Mouse (Mus musculus): Measurements from ENCODE around the gene Dnajc16.

Gene Dnajc16

GRCm38 (mm10) chr4:141765008-141765407 is 25.7 kb downstream of the Dnajc16 start:
- DNase-seq (ENCODE audit: low read depth, low spot score) = no peak

GRCm38 (mm10) chr4:141763476-141763875 is 27.3 kb downstream of the Dnajc16 start:
- DNase-seq (ENCODE audit: low read depth, low spot score) = no peak

DNA sequence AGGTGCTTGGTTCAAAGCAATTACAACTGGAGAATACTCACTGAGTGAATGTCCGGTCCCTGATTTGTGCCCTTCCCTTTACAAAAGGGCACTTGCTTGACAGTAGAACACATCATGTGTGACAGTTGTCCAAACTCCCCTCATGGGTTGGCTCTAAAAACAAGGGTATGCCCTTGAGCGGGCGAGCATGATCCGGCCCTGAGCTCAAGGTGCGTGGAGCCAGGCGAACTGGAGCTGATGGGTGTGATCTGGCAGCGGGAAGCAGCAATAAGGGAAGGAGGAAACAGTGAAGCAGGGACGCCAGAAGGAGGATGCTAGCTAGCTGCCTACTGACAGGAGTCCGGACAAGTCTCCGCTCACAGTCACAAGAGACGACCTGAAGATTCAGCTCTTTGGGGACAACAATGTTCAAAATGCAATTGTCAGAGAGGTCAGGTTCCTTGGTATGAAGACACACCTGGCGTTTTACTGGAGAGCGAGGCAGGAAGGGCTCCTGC is 28.6 kb downstream of the Dnajc16 start:
- DNase-seq (ENCODE audit: low read depth, low spot score) = no peak

DNA sequence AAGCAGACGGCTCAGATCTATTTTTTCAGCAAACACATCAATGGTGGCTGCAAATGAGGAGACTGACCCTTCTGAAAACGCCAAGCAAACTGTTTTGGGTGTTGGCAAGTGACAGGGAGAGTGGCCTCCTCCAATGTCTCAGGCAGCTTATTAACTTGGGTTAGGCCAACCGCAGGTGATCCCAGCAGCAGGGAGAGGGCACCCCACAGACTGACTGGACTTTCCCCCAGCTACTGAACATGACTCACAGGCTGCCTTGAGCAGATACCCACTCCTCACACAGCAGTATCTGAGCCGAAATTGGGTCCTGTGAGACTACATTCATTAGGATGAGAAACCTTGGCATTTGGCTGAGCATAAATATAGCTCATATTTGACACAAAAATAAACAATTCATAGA is 29.8 kb downstream of the Dnajc16 start:
- no peak for DNase-seq (ENCODE audit: low read depth, low spot score)

GRCm38 (mm10) chr4:141758874-141759542 is 31.7 kb downstream of the Dnajc16 start:
- no peak for DNase-seq (ENCODE audit: low read depth, low spot score)

GRCm38 (mm10) chr4:141757124-141757523 is 33.6 kb downstream of the Dnajc16 start:
- DNase-seq (ENCODE audit: low read depth, low spot score) = no peak

DNA sequence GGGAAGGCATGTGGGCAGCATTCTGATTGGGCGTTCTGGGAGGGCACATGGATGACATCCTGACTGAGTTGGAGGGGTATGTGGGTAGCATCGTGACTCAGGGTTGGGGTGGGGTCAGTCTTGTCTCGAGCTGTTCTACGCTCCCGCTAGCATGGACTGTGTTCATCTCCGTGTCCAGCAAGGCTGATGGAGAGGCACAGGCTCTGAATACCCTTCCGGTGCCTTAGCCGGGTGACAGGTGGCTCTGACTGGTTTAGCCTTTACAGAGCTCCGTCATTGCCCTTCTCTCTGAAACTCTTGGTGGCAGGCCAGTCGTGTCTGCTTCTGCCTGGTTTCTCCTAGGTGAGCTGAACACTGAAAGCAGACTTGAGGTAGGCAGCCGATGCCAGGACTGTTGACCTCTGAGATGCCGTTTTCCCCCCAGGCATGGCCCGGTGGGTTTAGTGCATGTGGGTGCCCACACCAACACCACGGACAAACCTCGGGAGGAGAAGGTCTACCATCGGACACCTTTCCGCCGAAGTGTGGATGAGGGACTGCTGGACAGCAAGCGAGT is 35.3 kb downstream of the Dnajc16 start:
- no peak for DNase-seq (ENCODE audit: low read depth, low spot score)

DNA sequence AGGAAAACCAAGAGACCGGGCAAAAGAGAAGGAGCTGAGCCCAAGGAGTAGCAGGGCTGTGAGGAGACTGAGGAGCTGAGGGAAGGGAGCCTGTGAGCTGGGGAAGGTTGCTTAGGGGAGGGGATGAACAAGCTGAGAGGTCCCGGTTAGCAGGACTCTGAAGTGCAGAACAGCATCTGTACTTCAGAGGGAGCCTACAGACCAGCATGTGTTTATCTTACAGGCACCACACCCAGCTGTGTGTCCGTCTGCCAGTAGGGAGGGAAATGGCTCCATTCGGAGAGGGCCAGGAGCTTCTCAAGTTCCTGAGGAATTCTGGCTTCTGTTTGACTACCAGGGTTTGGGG is 38.7 kb downstream of the Dnajc16 start:
- DNase-seq (ENCODE audit: low read depth, low spot score) = peak; percentile 80

DNA sequence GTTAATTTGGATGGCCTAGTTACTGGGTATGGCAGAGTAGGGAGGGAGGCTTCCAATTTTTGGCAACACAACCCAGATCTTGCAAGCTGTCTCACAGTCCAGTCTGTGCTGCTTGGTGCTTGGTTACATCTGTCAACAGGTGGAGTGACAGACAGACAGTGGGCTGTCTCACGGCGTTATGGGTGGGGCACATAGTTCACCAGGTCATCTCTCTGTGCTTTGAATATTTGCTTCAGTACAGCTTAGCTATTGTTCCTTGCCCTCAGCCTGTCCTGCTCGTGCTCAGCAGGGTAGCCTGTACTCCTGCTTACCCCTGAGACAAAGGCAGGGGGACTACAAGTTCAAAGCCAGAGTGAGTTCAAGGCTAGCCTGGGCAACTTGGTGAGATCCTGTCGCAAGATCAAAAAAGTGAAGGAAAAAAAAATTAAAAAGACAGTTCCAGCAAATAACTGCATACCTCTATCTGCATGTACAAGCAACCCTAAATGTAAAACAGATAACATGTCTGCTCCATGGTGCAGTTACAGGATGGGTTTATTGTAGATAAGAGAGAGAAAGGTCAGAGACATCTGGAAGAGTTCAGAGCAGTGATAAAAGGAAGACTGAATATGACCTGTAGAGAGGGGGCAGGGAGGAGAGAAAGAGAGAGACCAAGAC is 39.2 kb downstream of the Dnajc16 start:
- DNase-seq (ENCODE audit: low read depth, low spot score) = peak; percentile 75

GRCm38 (mm10) chr4:141750826-141751225 is 39.9 kb downstream of the Dnajc16 start:
- DNase-seq (ENCODE audit: low read depth, low spot score) = no peak

GRCm38 (mm10) chr4:141749557-141749956 is 41.2 kb downstream of the Dnajc16 start:
- peak; percentile 38 for DNase-seq (ENCODE audit: low read depth, low spot score)

GRCm38 (mm10) chr4:141746578-141747346 is 44.0 kb downstream of the Dnajc16 start, which contains the start of gene Agmat:
Gene Agmat (plus strand): TSS chr4:141746672.
- no peak for DNase-seq (ENCODE audit: low read depth, low spot score)

DNA sequence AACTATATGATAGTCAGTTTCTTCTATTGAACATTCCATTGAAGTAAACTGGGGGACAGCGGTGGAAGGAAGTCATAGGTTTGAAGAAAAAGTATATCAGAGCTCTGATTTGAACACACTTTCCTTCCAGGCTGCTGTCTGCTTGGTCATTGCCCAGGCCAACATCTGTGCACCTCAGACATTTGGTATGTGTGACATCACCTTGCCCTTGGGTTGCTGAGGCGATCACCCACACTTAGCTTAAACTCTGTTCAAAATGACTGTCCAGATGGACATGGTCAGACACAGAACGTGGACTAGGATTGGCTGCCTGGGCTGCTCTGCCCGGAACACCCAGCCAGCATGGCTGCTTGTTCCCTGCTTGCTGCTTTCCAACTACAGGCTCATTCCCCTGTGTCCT is 48.4 kb downstream of the Dnajc16 start:
- no peak for DNase-seq (ENCODE audit: low read depth, low spot score)

GRCm38 (mm10) chr4:141741856-141742255 is 48.9 kb downstream of the Dnajc16 start:
- DNase-seq (ENCODE audit: low read depth, low spot score) = no peak

GRCm38 (mm10) chr4:141738015-141738414 is 52.7 kb downstream of the Dnajc16 start:
- DNase-seq (ENCODE audit: low read depth, low spot score) = no peak

GRCm38 (mm10) chr4:141736856-141737255 is 53.9 kb downstream of the Dnajc16 start:
- no peak for DNase-seq (ENCODE audit: low read depth, low spot score)

- DNase-seq (ENCODE audit: low read depth, low spot score) = no peak
Measured at GRCm38 (mm10) chr4:141735206-141735560, 55.5 kb downstream of the Dnajc16 start.

DNA sequence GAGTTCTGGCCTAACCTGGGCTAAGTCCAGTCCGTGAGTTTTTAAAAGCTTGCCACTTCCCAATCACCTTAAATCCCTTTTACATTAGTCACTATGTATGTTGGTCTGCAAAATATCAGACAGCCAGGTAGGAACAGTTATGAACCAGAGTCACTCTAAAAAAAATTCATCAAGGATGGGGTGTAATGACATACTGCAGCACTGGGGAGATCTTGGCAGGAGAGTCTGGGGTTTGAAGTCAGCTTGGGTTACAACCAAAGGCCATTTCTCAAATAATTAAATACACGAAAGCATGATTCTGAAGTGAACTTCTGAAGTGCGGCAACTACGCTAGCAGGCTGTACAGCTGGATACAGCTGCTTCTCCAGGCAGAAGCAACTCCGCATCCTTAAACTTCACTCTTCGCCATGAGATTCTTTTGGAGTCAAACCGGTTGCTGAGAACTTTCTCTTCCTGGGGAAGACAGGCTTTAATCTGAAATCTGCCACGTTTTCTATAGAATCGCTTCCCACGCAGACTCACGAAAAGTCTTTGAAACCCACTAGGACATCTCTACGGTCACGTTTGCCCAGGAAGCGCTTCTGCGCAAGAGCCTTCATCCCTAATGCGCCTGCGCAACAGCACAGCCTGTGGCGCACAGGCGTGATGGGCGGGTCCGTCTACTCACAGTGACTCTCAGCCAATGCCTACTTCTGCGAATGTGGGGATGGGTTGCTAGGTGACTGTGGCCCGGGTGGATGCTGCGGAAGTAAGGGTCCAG is 56.1 kb downstream of the Dnajc16 start:
- peak; percentile 98 for DNase-seq (ENCODE audit: low read depth, low spot score)

- DNase-seq (ENCODE audit: low read depth, low spot score) = peak; percentile 47
Measured at GRCm38 (mm10) chr4:141731766-141732165, 59.0 kb downstream of the Dnajc16 start.

DNA sequence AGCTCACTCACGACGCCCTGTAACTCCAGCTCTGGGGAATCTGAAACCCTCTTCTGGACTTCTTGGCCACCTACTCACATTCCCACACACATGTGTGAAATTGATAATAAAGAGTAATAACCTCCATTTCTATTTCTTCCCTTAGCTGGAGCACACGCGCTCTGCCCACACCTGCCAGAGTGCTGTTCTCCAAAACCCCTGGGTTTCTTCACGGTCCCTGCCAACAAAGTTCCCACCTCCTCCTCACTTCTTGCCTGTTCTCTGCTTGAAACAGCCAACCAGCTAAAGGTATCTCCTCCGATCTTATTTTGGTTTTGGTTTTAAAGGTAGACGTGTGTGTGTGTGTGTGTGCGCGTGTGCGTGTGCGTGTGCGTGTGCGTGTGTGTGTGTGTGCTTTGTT is 60.3 kb downstream of the Dnajc16 start:
- no peak for DNase-seq (ENCODE audit: low read depth, low spot score)

DNA sequence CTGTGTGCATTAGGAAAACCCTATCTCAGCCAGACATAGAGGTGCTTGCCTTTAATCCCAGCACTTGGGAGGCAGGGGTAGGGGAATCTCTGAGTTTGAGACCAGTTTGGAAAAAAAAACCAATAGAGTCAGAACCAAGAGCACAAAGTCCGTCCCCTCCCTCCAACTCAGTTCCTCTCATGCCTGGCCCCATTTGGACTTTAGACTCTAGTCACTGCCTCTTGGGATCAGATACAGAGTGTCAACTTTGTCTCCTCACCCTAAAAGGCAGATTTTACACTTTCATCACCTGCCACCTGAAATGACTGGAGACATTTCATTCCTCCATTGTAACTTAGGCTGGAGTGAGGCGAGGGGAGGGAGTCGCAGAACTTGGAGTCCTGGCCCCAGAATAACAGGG is 61.5 kb downstream of the Dnajc16 start:
- DNase-seq (ENCODE audit: low read depth, low spot score) = no peak

GRCm38 (mm10) chr4:141725738-141726137 is 65.0 kb downstream of the Dnajc16 start:
- DNase-seq (ENCODE audit: low read depth, low spot score) = no peak
